Comparison of ENCODE assay signal across 8 mouse cellular contexts in genomic region chr19:4847490-4847889, GRCm38 (mm10). TPM values are rescaled to one million over a fixed set of nuclear protein-coding genes. Genes with fewer than 3 reads are reported as not detected.
DNase-seq lines count a peak whose midpoint lies in the region; ATAC-seq and TF ChIP-seq lines count a peak whose summit lies in the region.

No protein-coding gene starts in this region.

- intact Hi-C loops in left cerebral cortex, postnatal 10 days (cut with DNase I), result loop anchor here (5.0 kb wide), 1 partner anchor 90 kb away; the partner anchor contains the start of gene Rbm4b

- TF ChIP-seq CTCF in bone marrow, adult 2 months (IDR thresholded peaks at IDR 0.05; ENCODE audit: control insufficient read depth, insufficient read depth, low read length), result peak; percentile 52; the same call in 1 of the 2 replicates
- TF ChIP-seq CTCF in lung, adult 2 months (IDR thresholded peaks at IDR 0.05; ENCODE audit: insufficient read depth, low read length), result peak; percentile 77

- peak; percentile 52; the same call in 1 of the 2 replicates for ATAC-seq in frontal cortex, adult (ENCODE audit: low TSS enrichment)

- no peak for TF ChIP-seq POLR2A in bone marrow, adult 2 months (IDR thresholded peaks at IDR 0.05; ENCODE audit: borderline replicate concordance, control insufficient read depth, low read depth, low read length)
- TF ChIP-seq POLR2A in lung, adult 2 months (IDR thresholded peaks at IDR 0.05; ENCODE audit: borderline replicate concordance, extremely low read depth, low read depth, low read length), result no peak

- DNase-seq in frontal cortex, postnatal 10 days (ENCODE audit: low spot score in 2 of 2), result no peak
- peak; percentile 18 to 19 for DNase-seq in B cell, adult 2 months
- DNase-seq in lung, adult 2 months, result no peak
- DNase-seq in left cerebral cortex, postnatal 10 days (ENCODE audit: extremely low spot score in 1 of 2, low spot score in 2 of 2), result no peak
- DNase-seq in layer of hippocampus, adult 11-12 months (ENCODE audit: low spot score), result no peak
- no peak for DNase-seq in gastrocnemius, postnatal 25 days

- H3K27ac ChIP-seq in bone marrow, adult 2 months (ENCODE audit: control insufficient read depth, insufficient read depth, low read depth, low read length, poor library complexity), result no peak overlapping the region

- 11% methylated on average over 7 of the region's 7 CpGs for WGBS in bone marrow, adult 2 months
- 20% methylated on average over 7 of the region's 7 CpGs for WGBS in lung, adult 2 months

- no peaks in the 10 kb centered on the region for H3K4me1 ChIP-seq in bone marrow, adult 2 months (ENCODE audit: control insufficient read depth, insufficient read depth, low read length)
- no peaks in the 10 kb centered on the region for H3K4me1 ChIP-seq in lung, adult 2 months (ENCODE audit: control insufficient read depth, insufficient read depth, low read length)

- H3K4me3 ChIP-seq in bone marrow, adult 2 months (replicated peaks; ENCODE audit: control insufficient read depth, low read depth, low read length), result no peak overlapping the region
- H3K4me3 ChIP-seq in lung, adult 2 months (replicated peaks; ENCODE audit: extremely low read depth, low read depth, low read length), result no peak overlapping the region

RNA-seq across cellular contexts. Expression of gene Ctsf, which starts 7.4 kb away (rescaled TPM):
- 19.4 and 22.2 TPM in 2 replicates for polyA plus RNA-seq in bone marrow, adult 2 months (2011; ENCODE audit: insufficient read depth, insufficient read length, low replicate concordance, missing spikeins)
- polyA plus RNA-seq in lung, adult 2 months (2012; rRNA removed), result 48.7 and 76.1 TPM in 2 replicates
- 100 to 1,000 TPM in 1 of 2 experiments, 10 to 100 TPM in 1; 99.2 to 106 TPM for total RNA-seq in left cerebral cortex, postnatal 10 days (2021)
- total RNA-seq in gastrocnemius, postnatal 25 days (2021), result 10 to 100 TPM; 28.4 to 41.6 TPM

RNA-seq across cellular contexts. Expression of gene Ccdc87, which starts 8.3 kb away (rescaled TPM):
- polyA plus RNA-seq in bone marrow, adult 2 months (2011; ENCODE audit: insufficient read depth, insufficient read length, low replicate concordance, missing spikeins), result not detected in 2 replicates
- 0.33 and 0.46 TPM in 2 replicates for polyA plus RNA-seq in lung, adult 2 months (2012; rRNA removed)
- total RNA-seq in left cerebral cortex, postnatal 10 days (2021), result 1 to 10 TPM; 2.4 to 2.9 TPM
- not detected for total RNA-seq in gastrocnemius, postnatal 25 days (2021)

RNA-seq across cellular contexts. Expression of gene Ccs, which starts 8.4 kb away (rescaled TPM):
- polyA plus RNA-seq in bone marrow, adult 2 months (2011; ENCODE audit: insufficient read depth, insufficient read length, low replicate concordance, missing spikeins), result 77.4 and 91.7 TPM in 2 replicates
- 32.5 and 44.7 TPM in 2 replicates for polyA plus RNA-seq in lung, adult 2 months (2012; rRNA removed)
- total RNA-seq in left cerebral cortex, postnatal 10 days (2021), result 10 to 100 TPM; 37.4 to 38.6 TPM
- total RNA-seq in gastrocnemius, postnatal 25 days (2021), result 10 to 100 TPM; 26.3 to 27.1 TPM

RNA-seq across cellular contexts. Expression of gene Actn3, which starts 30.2 kb away (rescaled TPM):
- 2.1 TPM in 1 of 2 replicates, not detected in the other for polyA plus RNA-seq in bone marrow, adult 2 months (2011; ENCODE audit: insufficient read depth, insufficient read length, low replicate concordance, missing spikeins)
- polyA plus RNA-seq in lung, adult 2 months (2012; rRNA removed), result 0.44 and 22.2 TPM in 2 replicates
- total RNA-seq in left cerebral cortex, postnatal 10 days (2021), result 1 to 10 TPM; 3.1 to 3.9 TPM
- 1,000 to 10,000 TPM; 7,181 to 7,860 TPM for total RNA-seq in gastrocnemius, postnatal 25 days (2021)

RNA-seq across cellular contexts. Expression of gene Zdhhc24, which starts 31.0 kb away (rescaled TPM):
- 6.3 and 11.0 TPM in 2 replicates for polyA plus RNA-seq in bone marrow, adult 2 months (2011; ENCODE audit: insufficient read depth, insufficient read length, low replicate concordance, missing spikeins)
- polyA plus RNA-seq in lung, adult 2 months (2012; rRNA removed), result 22.3 and 23.6 TPM in 2 replicates
- total RNA-seq in left cerebral cortex, postnatal 10 days (2021), result 10 to 100 TPM; 22.7 to 27.8 TPM
- total RNA-seq in gastrocnemius, postnatal 25 days (2021), result 1 to 10 TPM; 2.4 to 2.8 TPM

Comparison
In these comparisons a context has a peak if more than half of its experiments do, and no peak if none do; other contexts are left out.
1. DNase-seq: peak in B cell, adult 2 months (2 of 2); none in frontal cortex, postnatal 10 days (0 of 2), lung, adult 2 months (single experiment), left cerebral cortex, postnatal 10 days (0 of 2), layer of hippocampus, adult 11-12 months (single experiment) and gastrocnemius, postnatal 25 days (single experiment).